Comparison of ENCODE assay signal across 23 mouse cellular contexts in the genomic region with DNA sequence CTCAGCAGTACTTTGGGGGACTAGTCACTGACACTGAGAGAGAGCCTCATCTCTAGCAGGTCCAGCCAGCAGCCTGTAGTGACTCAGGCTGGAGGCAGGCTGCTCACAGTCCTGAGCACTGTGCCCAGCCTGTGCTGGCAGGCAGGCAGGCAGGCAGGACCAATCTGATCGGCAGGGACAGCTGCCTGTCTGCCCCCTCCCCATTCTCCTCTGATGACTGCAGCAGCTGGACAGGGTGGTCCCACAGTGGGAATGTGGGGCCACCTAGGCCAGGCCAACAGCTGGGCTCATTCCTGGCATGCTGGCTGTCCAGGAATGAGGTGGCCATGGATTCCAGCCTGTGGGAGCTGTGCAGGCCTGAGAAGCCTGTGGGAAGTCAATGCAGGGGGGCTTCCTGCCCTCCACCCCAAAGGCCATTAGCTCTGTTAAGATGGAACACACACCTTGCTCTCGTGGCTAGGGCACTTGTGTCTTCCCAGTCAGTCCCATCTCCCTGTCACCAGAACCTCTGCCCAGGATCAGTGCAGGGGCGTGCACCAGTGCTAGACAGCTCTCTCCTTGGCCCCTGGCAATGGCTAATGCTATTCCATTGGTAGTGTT. TPM values are rescaled to one million over a fixed set of nuclear protein-coding genes. Genes with fewer than 3 reads are reported as not detected.
DNase-seq lines count a peak whose midpoint lies in the region; ATAC-seq lines count a peak whose summit lies in the region.
"Had no signal": no experiment of that assay in that cellular context is flagged by ENCODE, and none has a peak within 500 bp of the region (broad histone marks: within the 10 kb centered on the region; RNA-seq: fewer than 3 reads in every experiment).

No protein-coding gene starts in this region.

- DNase-seq in cerebellum, adult 8-10 months: peak; percentile 42
- no peak for DNase-seq in cerebellum, postnatal 4 days (ENCODE audit: low spot score in 2 of 2)
- peak; percentile 54 for DNase-seq in brain, adult 2 months (ENCODE audit: low read depth, low spot score)
- peak; percentile 62 to 69 for DNase-seq in cerebellum, postnatal 25 days
- no peak for DNase-seq in T-cell, adult 2 months (ENCODE audit: low spot score)
- no peak for DNase-seq in ovary, postnatal 10 days (ENCODE audit: low spot score)
- DNase-seq: adrenal gland, postnatal 10 days; B cell, adult 2 months; heart, postnatal 4 days; kidney, postnatal 4 days; lung, adult 2 months; right cerebral cortex, adult 18-20 months; thymus, postnatal 14 days had no signal

- no peak overlapping the region for H3K4me3 ChIP-seq in limb, embryonic 12.5 days (replicated peaks)
- H3K4me3 ChIP-seq in forebrain, embryonic 16.5 days (replicated peaks; ENCODE audit: low read length): no peak overlapping the region
- H3K4me3 ChIP-seq: heart, embryonic 15.5 days; kidney, embryonic 15.5 days; liver, embryonic 12.5 days; midbrain, embryonic 12.5 days; neural tube, embryonic 12.5 days had no signal

- H3K4me2 ChIP-seq in limb, embryonic 12.5 days: 0 out of 2 replicates have a peak overlapping the region, but pooled peaks have one; percentile 19
- no peak overlapping the region for H3K4me2 ChIP-seq in forebrain, embryonic 16.5 days (ENCODE audit: low read length)
- H3K4me2 ChIP-seq: heart, embryonic 15.5 days; kidney, embryonic 15.5 days; liver, embryonic 12.5 days; midbrain, embryonic 12.5 days; neural tube, embryonic 12.5 days had no signal

- no peaks in the 10 kb centered on the region for H3K36me3 ChIP-seq in limb, embryonic 12.5 days
- H3K36me3 ChIP-seq in forebrain, embryonic 16.5 days (ENCODE audit: control insufficient read depth, insufficient read depth): no peaks in the 10 kb centered on the region
- H3K36me3 ChIP-seq: heart, embryonic 15.5 days; kidney, embryonic 15.5 days; liver, embryonic 12.5 days; midbrain, embryonic 12.5 days; neural tube, embryonic 12.5 days had no signal

- peaks cover 36% of the 10 kb centered on the region for H3K4me1 ChIP-seq in limb, embryonic 12.5 days (replicated peaks)
- peaks cover 11% of the 10 kb centered on the region for H3K4me1 ChIP-seq in forebrain, embryonic 16.5 days (replicated peaks; ENCODE audit: control insufficient read depth, insufficient read depth, low read length)

- H3K27me3 ChIP-seq in limb, embryonic 12.5 days: peaks cover 10% of the 10 kb centered on the region
- H3K27me3 ChIP-seq in forebrain, embryonic 16.5 days (replicated peaks; ENCODE audit: control insufficient read depth, insufficient read depth, low read length): no peaks in the 10 kb centered on the region; the same call in 1 of the 2 replicates

- no peak overlapping the region for H3K9ac ChIP-seq in limb, embryonic 12.5 days (replicated peaks)
- H3K9ac ChIP-seq in forebrain, embryonic 16.5 days (replicated peaks; ENCODE audit: low read depth, low read length): no peak overlapping the region
- H3K9ac ChIP-seq: heart, embryonic 15.5 days; kidney, embryonic 15.5 days; liver, embryonic 12.5 days; midbrain, embryonic 12.5 days; neural tube, embryonic 12.5 days had no signal

- H3K27ac ChIP-seq in limb, embryonic 12.5 days: no peak overlapping the region
- no peak overlapping the region for H3K27ac ChIP-seq in forebrain, embryonic 16.5 days (ENCODE audit: low read length)
- H3K27ac ChIP-seq: heart, embryonic 15.5 days; kidney, embryonic 15.5 days; liver, embryonic 12.5 days; midbrain, embryonic 12.5 days; neural tube, embryonic 12.5 days had no signal

- 57% methylated on average over 3 of the region's 3 CpGs for WGBS in limb, embryonic 12.5 days
- WGBS in forebrain, embryonic 16.5 days: 61% methylated on average over 3 of the region's 3 CpGs

- H3K9me3 ChIP-seq in limb, embryonic 12.5 days: no peaks in the 10 kb centered on the region
- H3K9me3 ChIP-seq in forebrain, embryonic 16.5 days (ENCODE audit: control insufficient read depth, low read length): no peaks in the 10 kb centered on the region
- H3K9me3 ChIP-seq: heart, embryonic 15.5 days; kidney, embryonic 15.5 days; liver, embryonic 12.5 days; midbrain, embryonic 12.5 days; neural tube, embryonic 12.5 days had no signal

- peak; percentile 53; the same call in 1 of the 2 replicates for ATAC-seq in limb, embryonic 12.5 days (ENCODE audit: insufficient number of reproducible peaks, insufficient read depth, low FRiP score, low TSS enrichment, low read depth)
- no peak for ATAC-seq in forebrain, embryonic 16.5 days
- ATAC-seq: hindbrain, embryonic 16.5 days; intestine, postnatal 0 days; liver, embryonic 12.5 days had no signal

RNA-seq across cellular contexts. Expression of a gene that starts 3.0 kb away (rescaled TPM):
- polyA plus RNA-seq in limb, embryonic 12.5 days (2016; fragmentation: Nextera tagmentation; extraction: Ambion mirVana): 18.3 and 20.6 TPM in 2 replicates
- polyA plus RNA-seq in forebrain, embryonic 16.5 days (2015; fragmentation: Nextera tagmentation; extraction: Ambion mirVana): 1.2 and 1.6 TPM in 2 replicates
- polyA plus RNA-seq: small intestine, adult 2 months had no signal

Comparison
In these comparisons a context has a peak if more than half of its experiments do, and no peak if none do; other contexts are left out.
1. DNase-seq: peak in cerebellum, adult 8-10 months (single experiment), brain, adult 2 months (single experiment) and cerebellum, postnatal 25 days (2 of 2); none in cerebellum, postnatal 4 days (0 of 2), T-cell, adult 2 months (single experiment) and ovary, postnatal 10 days (single experiment).